Mouse (Mus musculus): ENCODE data around the gene L1cam.

GRCm38 (mm10) chrX:73897959-73898358, 2.1 kb upstream of the L1cam start:
- no peak for TF ChIP-seq HCFC1 (IDR thresholded peaks at IDR 0.05; ENCODE audit: borderline replicate concordance, insufficient read depth, low read length)
- no peak for TF ChIP-seq MAFK (IDR thresholded peaks at IDR 0.05; ENCODE audit: insufficient read depth, low read depth, low read length)
- TF ChIP-seq CHD2 (IDR thresholded peaks at IDR 0.05; ENCODE audit: low read depth, low read length): no peak
- TF ChIP-seq ZC3H11A (IDR thresholded peaks at IDR 0.05; ENCODE audit: borderline replicate concordance, low read depth, low read length): no peak

Measured in ES-E14 (cell line).